Mouse (Mus musculus): ENCODE results near the gene Pik3r2. TPM values are rescaled to one million over a fixed set of nuclear protein-coding genes. Genes with fewer than 3 reads are reported as not detected.

Gene Pik3r2
- polyA plus RNA-seq, 1 experiment from 2014 or later, result 21.5 TPM

- WGBS (ENCODE audit: insufficient replicate concordance), result 80% methylated on average over 6 of the region's 6 CpGs
- no peaks in the 10 kb centered on the region for H3K9me3 ChIP-seq (replicated peaks; ENCODE audit: control insufficient read depth, low read length)
- ATAC-seq (replicated peaks; ENCODE audit: insufficient number of reproducible peaks, low FRiP score, low TSS enrichment), result no peak
- H3K4me3 ChIP-seq (ENCODE audit: low read depth, low read length), result no peak overlapping the region
- peaks cover 22% of the 10 kb centered on the region for H3K4me1 ChIP-seq (ENCODE audit: control insufficient read depth, insufficient read depth, low read length)
- H3K36me3 ChIP-seq (ENCODE audit: control insufficient read depth, insufficient read depth, low read length), result peaks cover 15% of the 10 kb centered on the region
- no peak overlapping the region for H3K9ac ChIP-seq (ENCODE audit: low read depth, low read length)
- H3K27me3 ChIP-seq (ENCODE audit: control insufficient read depth, insufficient read depth, low read length), result peaks cover 2% of the 10 kb centered on the region; the same call in 1 of the 2 replicates
- H3K27ac ChIP-seq (ENCODE audit: low read depth, low read length), result no peak overlapping the region
- no peak overlapping the region for H3K4me2 ChIP-seq
Observed at GRCm38 (mm10) chr8:70767503-70767902, 9.0 kb downstream of the Pik3r2 start.

GRCm38 (mm10) chr8:70766571-70767440 is 9.7 kb downstream of the Pik3r2 start:
- H3K27ac ChIP-seq (ENCODE audit: low read depth, low read length), result no peak overlapping the region
- H3K9ac ChIP-seq (ENCODE audit: low read depth, low read length), result peak overlapping the region; percentile 73
- WGBS (ENCODE audit: insufficient replicate concordance), result 9% methylated on average over 21 of the region's 21 CpGs
- peak; percentile 38; the same call in 1 of the 2 replicates for ATAC-seq (replicated peaks; ENCODE audit: insufficient number of reproducible peaks, low FRiP score, low TSS enrichment)
- H3K4me2 ChIP-seq, result peak overlapping the region; percentile 97
- H3K4me3 ChIP-seq (ENCODE audit: low read depth, low read length), result peak overlapping the region; percentile 47
- peaks cover 2% of the 10 kb centered on the region; the same call in 1 of the 2 replicates for H3K27me3 ChIP-seq (ENCODE audit: control insufficient read depth, insufficient read depth, low read length)
- H3K4me1 ChIP-seq (ENCODE audit: control insufficient read depth, insufficient read depth, low read length), result peaks cover 22% of the 10 kb centered on the region
- H3K36me3 ChIP-seq (ENCODE audit: control insufficient read depth, insufficient read depth, low read length), result peaks cover 14% of the 10 kb centered on the region
- H3K9me3 ChIP-seq (replicated peaks; ENCODE audit: control insufficient read depth, low read length), result no peaks in the 10 kb centered on the region

- no peak for ATAC-seq (replicated peaks; ENCODE audit: insufficient number of reproducible peaks, low FRiP score, low TSS enrichment)
Observed at GRCm38 (mm10) chr8:70765838-70766570, 10.5 kb downstream of the Pik3r2 start.

GRCm38 (mm10) chr8:70765329-70765728 is 11.2 kb downstream of the Pik3r2 start:
- Histone ChIP-seq H3K27me3 (ENCODE audit: control insufficient read depth, insufficient read depth, low read length) (peaks cover 2% of the 10 kb centered on the region; the same call in 1 of the 2 replicates), H3K4me1 (ENCODE audit: control insufficient read depth, insufficient read depth, low read length) (peaks cover 29% of the 10 kb centered on the region), H3K4me3 (ENCODE audit: low read depth, low read length) (peak overlapping the region; percentile 47), H3K4me2 (peak overlapping the region; percentile 97), H3K27ac (ENCODE audit: low read depth, low read length) (no peak overlapping the region), H3K36me3 (ENCODE audit: control insufficient read depth, insufficient read depth, low read length) (peaks cover 8% of the 10 kb centered on the region; the same call in 1 of the 2 replicates), H3K9ac (ENCODE audit: low read depth, low read length) (peak overlapping the region; percentile 73; the same call in 1 of the 2 replicates), H3K9me3 (replicated peaks; ENCODE audit: control insufficient read depth, low read length) (no peaks in the 10 kb centered on the region)
- no peak for ATAC-seq (replicated peaks; ENCODE audit: insufficient number of reproducible peaks, low FRiP score, low TSS enrichment)
- 66% methylated on average over 9 of the region's 9 CpGs for WGBS (ENCODE audit: insufficient replicate concordance)

More at GRCm38 (mm10) chr8:70765838-70766570, 10.5 kb downstream of the Pik3r2 start:
- WGBS (ENCODE audit: insufficient replicate concordance), result 2% methylated on average over 34 of the region's 34 CpGs
- Histone ChIP-seq H3K27ac (ENCODE audit: low read depth, low read length) (no peak overlapping the region), H3K27me3 (ENCODE audit: control insufficient read depth, insufficient read depth, low read length) (peaks cover 2% of the 10 kb centered on the region; the same call in 1 of the 2 replicates), H3K9me3 (replicated peaks; ENCODE audit: control insufficient read depth, low read length) (no peaks in the 10 kb centered on the region), H3K4me3 (ENCODE audit: low read depth, low read length) (peak overlapping the region; percentile 47), H3K36me3 (ENCODE audit: control insufficient read depth, insufficient read depth, low read length) (peaks cover 14% of the 10 kb centered on the region), H3K4me2 (peak overlapping the region; percentile 97), H3K4me1 (ENCODE audit: control insufficient read depth, insufficient read depth, low read length) (peaks cover 29% of the 10 kb centered on the region), H3K9ac (ENCODE audit: low read depth, low read length) (peak overlapping the region; percentile 73)

GRCm38 (mm10) chr8:70764676-70765075 is 11.8 kb downstream of the Pik3r2 start:
- Histone ChIP-seq H3K4me2 (peak overlapping the region; percentile 14; the same call in 1 of the 2 replicates), H3K4me1 (ENCODE audit: control insufficient read depth, insufficient read depth, low read length) (peaks cover 29% of the 10 kb centered on the region), H3K9me3 (replicated peaks; ENCODE audit: control insufficient read depth, low read length) (no peaks in the 10 kb centered on the region), H3K9ac (ENCODE audit: low read depth, low read length) (no peak overlapping the region), H3K4me3 (ENCODE audit: low read depth, low read length) (no peak overlapping the region), H3K27me3 (ENCODE audit: control insufficient read depth, insufficient read depth, low read length) (peaks cover 2% of the 10 kb centered on the region; the same call in 1 of the 2 replicates), H3K36me3 (ENCODE audit: control insufficient read depth, insufficient read depth, low read length) (peaks cover 8% of the 10 kb centered on the region; the same call in 1 of the 2 replicates), H3K27ac (ENCODE audit: low read depth, low read length) (0 out of 2 replicates have a peak overlapping the region, but pooled peaks have one; percentile 22)
- ATAC-seq (replicated peaks; ENCODE audit: insufficient number of reproducible peaks, low FRiP score, low TSS enrichment), result no peak
- WGBS (ENCODE audit: insufficient replicate concordance), result 90% methylated on average over 13 of the region's 13 CpGs

GRCm38 (mm10) chr8:70764026-70764425 is 12.5 kb downstream of the Pik3r2 start:
- peak overlapping the region; percentile 14 for H3K4me2 ChIP-seq
- H3K9ac ChIP-seq (ENCODE audit: low read depth, low read length), result no peak overlapping the region
- peaks cover 29% of the 10 kb centered on the region for H3K4me1 ChIP-seq (ENCODE audit: control insufficient read depth, insufficient read depth, low read length)
- no peaks in the 10 kb centered on the region for H3K9me3 ChIP-seq (replicated peaks; ENCODE audit: control insufficient read depth, low read length)
- H3K27ac ChIP-seq (ENCODE audit: low read depth, low read length), result 0 out of 2 replicates have a peak overlapping the region, but pooled peaks have one; percentile 25
- H3K36me3 ChIP-seq (ENCODE audit: control insufficient read depth, insufficient read depth, low read length), result peaks cover 8% of the 10 kb centered on the region; the same call in 1 of the 2 replicates
- peaks cover 2% of the 10 kb centered on the region; the same call in 1 of the 2 replicates for H3K27me3 ChIP-seq (ENCODE audit: control insufficient read depth, insufficient read depth, low read length)
- H3K4me3 ChIP-seq (ENCODE audit: low read depth, low read length), result no peak overlapping the region
- no peak for ATAC-seq (replicated peaks; ENCODE audit: insufficient number of reproducible peaks, low FRiP score, low TSS enrichment)
- 57% methylated on average over 8 of the region's 8 CpGs for WGBS (ENCODE audit: insufficient replicate concordance)

- peaks cover 31% of the 10 kb centered on the region for H3K4me1 ChIP-seq (ENCODE audit: control insufficient read depth, insufficient read depth, low read length)
- no peak overlapping the region; the same call in 1 of the 2 replicates for H3K4me2 ChIP-seq
- H3K27ac ChIP-seq (ENCODE audit: low read depth, low read length), result 0 out of 2 replicates have a peak overlapping the region, but pooled peaks have one; percentile 25
Observed at GRCm38 (mm10) chr8:70763354-70763753, 13.2 kb downstream of the Pik3r2 start.

GRCm38 (mm10) chr8:70762118-70762517 is 14.4 kb downstream of the Pik3r2 start:
- no peak for ATAC-seq (replicated peaks; ENCODE audit: insufficient number of reproducible peaks, low FRiP score, low TSS enrichment)

More at GRCm38 (mm10) chr8:70763354-70763753, 13.2 kb downstream of the Pik3r2 start:
- H3K9me3 ChIP-seq (replicated peaks; ENCODE audit: control insufficient read depth, low read length), result no peaks in the 10 kb centered on the region
- WGBS (ENCODE audit: insufficient replicate concordance), result 7% methylated on average over 3 of the region's 3 CpGs
- no peak overlapping the region for H3K4me3 ChIP-seq (ENCODE audit: low read depth, low read length)
- peaks cover 5% of the 10 kb centered on the region; the same call in 1 of the 2 replicates for H3K36me3 ChIP-seq (ENCODE audit: control insufficient read depth, insufficient read depth, low read length)
- H3K9ac ChIP-seq (ENCODE audit: low read depth, low read length), result no peak overlapping the region
- peaks cover 2% of the 10 kb centered on the region; the same call in 1 of the 2 replicates for H3K27me3 ChIP-seq (ENCODE audit: control insufficient read depth, insufficient read depth, low read length)
- ATAC-seq (replicated peaks; ENCODE audit: insufficient number of reproducible peaks, low FRiP score, low TSS enrichment), result no peak

More at GRCm38 (mm10) chr8:70762118-70762517, 14.4 kb downstream of the Pik3r2 start:
- Histone ChIP-seq H3K27ac (ENCODE audit: low read depth, low read length) (peak overlapping the region; percentile 2; the same call in 1 of the 2 replicates), H3K36me3 (ENCODE audit: control insufficient read depth, insufficient read depth, low read length) (peaks cover 3% of the 10 kb centered on the region; the same call in 1 of the 2 replicates), H3K9ac (ENCODE audit: low read depth, low read length) (no peak overlapping the region), H3K4me2 (no peak overlapping the region), H3K27me3 (ENCODE audit: control insufficient read depth, insufficient read depth, low read length) (no peaks in the 10 kb centered on the region), H3K9me3 (replicated peaks; ENCODE audit: control insufficient read depth, low read length) (no peaks in the 10 kb centered on the region), H3K4me1 (ENCODE audit: control insufficient read depth, insufficient read depth, low read length) (peaks cover 31% of the 10 kb centered on the region), H3K4me3 (ENCODE audit: low read depth, low read length) (no peak overlapping the region)
- WGBS (ENCODE audit: insufficient replicate concordance), result 50% methylated on average over 1 of the region's 1 CpGs
